Mouse (Mus musculus) midbrain, embryonic 16.5 days (tissue): ENCODE measurements around the gene Nfe2. TPM values are rescaled to one million over a fixed set of nuclear protein-coding genes. Genes with fewer than 3 reads are reported as not detected.

Source experiments
- ATAC-seq: fragments of 200-750 bp; cut with Nextera tagmentation; 2 replicates; pipeline ENCODE4 v1.8.0; 2017; ENCODE audit warnings: moderate TSS enrichment
- H3K27ac ChIP-seq: fragments of 300-500 bp; sonication (generic); 2 replicates; pipeline ENCODE4 v1.5.1; 2014; ENCODE audit warnings: mild to moderate bottlenecking, low read length, mixed read lengths
- H3K27me3 ChIP-seq: fragments of 300-500 bp; sonication (generic); 2 replicates; pipeline ENCODE4 v1.6.1; 2014; ENCODE audit warnings: low read depth, low read length, mixed read lengths; ENCODE audit not compliant: control insufficient read depth, insufficient read depth
- H3K36me3 ChIP-seq: fragments of 300-500 bp; sonication (generic); 2 replicates; pipeline ENCODE4 v1.6.1; 2014; ENCODE audit warnings: mild to moderate bottlenecking, low read length, moderate library complexity, mixed read lengths; ENCODE audit not compliant: control insufficient read depth, insufficient read depth
- H3K4me1 ChIP-seq: fragments of 300-500 bp; sonication (generic); 2 replicates; pipeline ENCODE4 v1.6.1; 2014; ENCODE audit warnings: mild to moderate bottlenecking, low read length, mixed read lengths; ENCODE audit not compliant: control insufficient read depth, insufficient read depth
- H3K4me2 ChIP-seq: fragments of 300-500 bp; sonication (generic); 2 replicates; pipeline ENCODE4 v1.6.1; 2014; ENCODE audit warnings: mild to moderate bottlenecking, low read length, mixed read lengths
- H3K4me3 ChIP-seq: fragments of 300-500 bp; sonication (generic); 2 replicates; pipeline ENCODE4 v1.5.1; 2014; ENCODE audit warnings: low read depth, mild to moderate bottlenecking, low read length, moderate library complexity, mixed read lengths
- H3K9ac ChIP-seq: fragments of 300-500 bp; sonication (generic); 2 replicates; pipeline ENCODE4 v1.6.1; 2014; ENCODE audit warnings: low read depth, low read length, mixed read lengths
- H3K9me3 ChIP-seq: fragments of 300-500 bp; sonication (generic); replicated peaks from 2 replicates; pipeline ENCODE4 v1.6.1; 2014; ENCODE audit warnings: mild to moderate bottlenecking, low read length, mixed read lengths; ENCODE audit not compliant: control insufficient read depth, poor library complexity, severe bottlenecking
- WGBS: fragments of 180-500 bp; shearing (Covaris S2); extraction: QIAGEN DNeasy Blood & Tissue Kit; methylation state at CpG from one replicate; pipeline ENCODE4 v1.1.7; 2014; 5-methylcytosine and 5-hydroxymethylcytosine counted together
- polyA plus RNA-seq: library from polyadenylated mRNA; unstranded; fragments of >200 nt; fragmentation: Nextera tagmentation; extraction: Ambion mirVana; gene quantifications from 2 replicates; pipeline ENCODE4 v1.2.1, GENCODE M21; 2015

The Nfe2 gene
- polyA plus RNA-seq = 0.52 and 0.68 TPM in 2 replicates

DNA sequence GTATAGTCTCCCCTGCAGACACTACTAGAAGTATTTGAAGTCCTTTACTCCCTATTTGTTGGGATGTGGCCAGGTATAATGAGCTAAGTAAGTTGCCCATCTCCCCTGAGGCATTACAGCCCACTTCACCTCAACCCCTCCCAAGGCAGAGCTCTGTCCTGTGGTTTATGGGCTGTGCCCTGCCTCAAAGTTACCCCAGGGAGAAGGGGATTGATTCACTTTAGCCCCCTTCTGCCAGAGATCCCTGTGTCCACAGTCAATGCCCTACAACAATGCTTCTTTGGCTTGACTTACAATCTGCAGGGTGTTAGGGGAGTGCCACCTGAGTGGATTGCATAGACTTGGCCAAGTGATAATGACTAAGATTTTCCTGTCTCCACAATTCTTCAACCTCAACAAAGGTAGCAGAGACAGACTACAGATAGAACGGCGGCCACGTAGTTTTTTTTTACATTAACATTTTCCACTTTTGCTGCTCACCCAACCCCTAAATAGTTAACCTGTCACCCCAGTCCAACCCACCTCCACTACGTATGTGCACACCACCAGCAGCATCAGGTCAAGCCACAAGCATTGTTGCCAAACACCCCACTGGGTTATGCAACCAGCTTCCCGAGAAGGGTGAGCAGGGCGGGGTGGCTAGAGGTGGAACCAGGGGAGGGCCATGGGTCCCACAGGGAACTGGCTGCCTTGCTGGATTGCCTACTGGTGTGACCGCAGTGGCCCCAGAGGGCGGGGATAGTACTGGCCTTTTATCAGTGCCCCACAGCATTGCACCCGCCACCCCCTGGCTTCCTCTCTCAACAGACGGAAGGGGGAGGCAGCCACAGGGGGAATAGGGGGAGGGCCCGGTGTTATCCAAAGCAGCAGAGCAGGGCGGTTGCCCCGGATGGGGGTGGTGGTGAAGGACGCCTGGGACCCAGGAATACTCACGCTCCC is at the start of gene Nfe2:
Gene Nfe2, minus strand, starts transcription at position 614 of the 939 bp plus-strand sequence.
- Histone ChIP-seq H3K9me3 (no peaks in the 10 kb centered on the region), H3K4me1 (peaks cover 5% of the 10 kb centered on the region; the same call in 1 of the 2 replicates), H3K27me3 (peaks cover 4% of the 10 kb centered on the region; the same call in 1 of the 2 replicates), H3K4me3 (no peak within 1 kb of the TSS), H3K9ac (no peak within 1 kb of the TSS), H3K4me2 (0 out of 2 replicates have a peak within 1 kb of the TSS, but pooled peaks have one; percentile 6), H3K36me3 (no peaks in the 10 kb centered on the region), H3K27ac (no peak within 1 kb of the TSS)
- WGBS = 13% methylated on average over 15 of the region's 15 CpGs
- no peak for ATAC-seq

- Histone ChIP-seq H3K9me3 (no peaks in the 10 kb centered on the region), H3K27me3 (no peaks in the 10 kb centered on the region; the same call in 1 of the 2 replicates), H3K4me2 (no peak overlapping the region; the same call in 1 of the 2 replicates), H3K4me1 (peaks cover 39% of the 10 kb centered on the region), H3K27ac (peak overlapping the region; percentile 75), H3K36me3 (no peaks in the 10 kb centered on the region), H3K4me3 (no peak overlapping the region), H3K9ac (peak overlapping the region; percentile 53; the same call in 1 of the 2 replicates)
- ATAC-seq = no peak
- under 1% methylated on average over 7 of the region's 7 CpGs for WGBS
These were observed 48.9 kb upstream of the Nfe2 start for GRCm38 (mm10) chr15:103307125-103307524.

DNA sequence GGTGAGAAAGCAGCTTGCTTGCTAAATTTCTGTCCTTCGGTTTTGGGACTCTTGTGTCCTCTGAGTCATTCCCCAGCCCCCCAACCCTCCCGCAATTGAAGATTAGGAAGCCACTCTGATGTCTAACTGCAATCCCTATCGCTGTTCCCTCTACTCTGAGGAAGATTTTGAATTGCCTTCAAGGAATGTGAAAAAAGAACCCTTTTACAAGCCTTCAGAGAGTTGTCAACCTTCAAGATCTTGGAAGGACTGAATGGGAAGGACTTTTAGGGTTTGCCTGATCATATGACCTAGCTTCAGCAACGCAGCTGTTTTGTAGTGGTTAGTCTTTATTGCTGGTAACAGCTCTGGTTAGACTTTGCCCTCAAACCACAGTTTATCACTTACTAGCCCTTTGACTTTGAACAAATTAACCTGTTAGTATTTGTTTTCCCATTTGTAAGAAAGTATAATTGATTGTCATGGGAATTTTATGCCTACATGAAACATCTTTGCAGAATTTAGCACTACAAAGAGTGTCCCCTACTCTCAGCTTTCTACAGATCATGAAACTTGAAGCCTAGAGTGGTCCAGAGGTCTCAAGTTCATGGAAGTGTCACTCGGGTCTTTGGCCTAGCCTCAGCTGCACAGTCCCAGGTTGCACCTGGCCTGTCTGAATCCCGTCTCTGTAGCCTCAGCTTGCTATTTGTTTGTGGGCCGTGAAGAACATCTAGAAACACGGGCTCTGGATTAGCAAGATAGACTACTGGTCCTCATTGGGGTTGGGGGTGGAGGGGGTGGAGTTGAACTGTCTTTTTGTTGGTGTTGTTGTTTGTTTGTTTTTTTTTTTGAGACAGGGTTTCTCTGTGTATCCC is 47.8 kb upstream of the Nfe2 start:
- no peak for ATAC-seq
- 28% methylated on average over 8 of the region's 8 CpGs for WGBS
- no peaks in the 10 kb centered on the region; the same call in 1 of the 2 replicates for H3K27me3 ChIP-seq
- H3K9ac ChIP-seq = peak overlapping the region; percentile 85
- H3K4me1 ChIP-seq = peaks cover 49% of the 10 kb centered on the region
- H3K4me2 ChIP-seq = peak overlapping the region; percentile 78
- no peaks in the 10 kb centered on the region for H3K36me3 ChIP-seq
- peak overlapping the region; percentile 99 for H3K27ac ChIP-seq
- H3K9me3 ChIP-seq = no peaks in the 10 kb centered on the region
- peak overlapping the region; percentile 39 for H3K4me3 ChIP-seq

DNA sequence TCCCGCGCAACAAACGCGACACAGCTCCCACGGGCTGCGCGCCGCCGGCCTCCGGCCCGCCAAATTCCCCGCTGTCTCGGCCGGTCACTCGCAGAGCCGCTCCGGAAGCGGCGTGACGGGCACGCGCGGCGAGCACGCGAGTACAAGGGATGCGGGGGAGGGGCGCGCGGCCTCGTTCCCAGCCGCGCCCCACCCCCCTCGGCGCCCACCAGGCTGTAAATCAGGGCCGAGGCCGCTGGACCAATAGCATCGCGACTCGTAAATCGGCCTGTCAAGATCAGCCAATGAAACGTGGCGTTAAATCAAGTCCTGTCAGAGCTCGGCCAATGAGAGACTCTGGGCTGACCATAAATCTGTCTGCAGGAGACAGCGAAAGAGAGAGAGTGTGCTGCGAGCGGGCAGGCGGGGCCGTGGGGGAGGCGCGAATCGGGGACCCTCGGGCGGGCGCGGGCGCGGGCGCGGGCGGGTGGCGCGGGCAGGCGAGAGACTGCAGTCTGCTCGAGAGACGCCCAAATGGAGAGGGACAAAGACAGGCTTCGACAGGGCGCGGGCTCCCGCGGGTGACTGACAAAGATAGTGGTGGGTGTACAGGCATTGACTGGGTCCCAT is 47.0 kb upstream of the Nfe2 start:
- Histone ChIP-seq H3K9ac (peak overlapping the region; percentile 85), H3K9me3 (no peaks in the 10 kb centered on the region), H3K36me3 (no peaks in the 10 kb centered on the region), H3K4me3 (peak overlapping the region; percentile 45), H3K4me1 (peaks cover 57% of the 10 kb centered on the region), H3K27ac (peak overlapping the region; percentile 99), H3K27me3 (no peaks in the 10 kb centered on the region; the same call in 1 of the 2 replicates), H3K4me2 (peak overlapping the region; percentile 79)
- ATAC-seq = peak; percentile 96
- under 1% methylated on average over 56 of the region's 71 CpGs for WGBS

DNA sequence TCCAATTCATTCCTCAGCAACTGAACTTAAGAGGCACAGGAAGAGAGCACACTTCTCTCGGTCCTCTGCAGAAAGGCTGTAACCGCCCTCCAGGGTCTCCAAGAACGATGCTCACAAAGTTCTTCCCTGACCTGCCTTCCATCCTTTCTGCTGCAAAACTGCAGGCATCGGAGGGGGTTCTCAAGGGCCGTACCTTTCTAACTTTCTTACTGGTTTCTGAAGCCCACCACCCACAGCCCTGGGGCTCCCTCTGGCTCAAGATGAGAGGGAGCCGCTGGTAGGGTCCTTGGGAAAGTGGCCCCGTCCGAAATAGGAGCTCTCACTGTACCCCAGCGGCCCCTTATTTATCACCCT is 46.4 kb upstream of the Nfe2 start:
- Histone ChIP-seq H3K27ac (peak overlapping the region; percentile 96), H3K27me3 (no peaks in the 10 kb centered on the region; the same call in 1 of the 2 replicates), H3K4me3 (peak overlapping the region; percentile 45), H3K9ac (peak overlapping the region; percentile 80), H3K36me3 (no peaks in the 10 kb centered on the region), H3K4me2 (peak overlapping the region; percentile 79), H3K9me3 (no peaks in the 10 kb centered on the region), H3K4me1 (peaks cover 63% of the 10 kb centered on the region)
- 0% methylated on average over 9 of the region's 9 CpGs for WGBS
- peak; percentile 0 for ATAC-seq

DNA sequence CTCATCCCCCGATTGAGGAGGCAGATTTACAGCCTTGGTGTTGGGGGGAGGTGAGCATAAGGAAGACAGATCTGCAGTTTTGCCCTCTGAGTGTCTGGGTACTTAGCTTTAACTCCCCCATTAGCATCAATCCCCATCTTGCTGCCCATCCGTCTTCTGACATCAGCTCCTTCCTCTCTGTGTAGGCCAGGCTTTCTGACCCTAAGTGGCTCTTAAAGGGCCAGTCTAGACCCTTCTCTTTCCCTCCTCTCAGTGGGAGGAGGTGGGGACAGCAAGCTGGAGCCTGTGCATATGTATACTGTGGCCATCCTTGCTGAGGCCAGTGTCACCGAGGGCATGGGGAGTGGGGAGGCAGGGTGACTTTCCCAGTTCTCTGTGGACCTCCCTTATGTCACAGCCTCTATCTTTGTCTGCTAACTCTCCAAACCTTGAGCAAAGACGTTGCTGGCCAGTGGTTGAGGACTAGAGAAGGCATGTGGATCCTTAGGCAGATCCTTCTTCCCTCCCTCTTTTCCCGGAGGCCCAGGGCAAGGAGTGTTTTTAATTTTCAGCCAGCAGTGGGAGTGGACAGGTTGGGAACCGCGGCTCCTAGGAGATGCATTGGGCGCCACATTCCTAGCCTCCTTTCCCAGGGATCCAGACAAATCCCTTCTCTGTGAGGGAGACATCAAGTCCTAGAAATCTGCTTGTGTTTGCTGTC is 45.9 kb upstream of the Nfe2 start:
- 7% methylated on average over 8 of the region's 8 CpGs for WGBS
- H3K27me3 ChIP-seq = no peaks in the 10 kb centered on the region
- H3K9ac ChIP-seq = peak overlapping the region; percentile 80
- ATAC-seq = no peak
- H3K4me3 ChIP-seq = peak overlapping the region; percentile 45
- H3K9me3 ChIP-seq = no peaks in the 10 kb centered on the region
- H3K36me3 ChIP-seq = no peaks in the 10 kb centered on the region
- H3K4me1 ChIP-seq = peaks cover 68% of the 10 kb centered on the region
- H3K4me2 ChIP-seq = peak overlapping the region; percentile 79
- H3K27ac ChIP-seq = peak overlapping the region; percentile 96

DNA sequence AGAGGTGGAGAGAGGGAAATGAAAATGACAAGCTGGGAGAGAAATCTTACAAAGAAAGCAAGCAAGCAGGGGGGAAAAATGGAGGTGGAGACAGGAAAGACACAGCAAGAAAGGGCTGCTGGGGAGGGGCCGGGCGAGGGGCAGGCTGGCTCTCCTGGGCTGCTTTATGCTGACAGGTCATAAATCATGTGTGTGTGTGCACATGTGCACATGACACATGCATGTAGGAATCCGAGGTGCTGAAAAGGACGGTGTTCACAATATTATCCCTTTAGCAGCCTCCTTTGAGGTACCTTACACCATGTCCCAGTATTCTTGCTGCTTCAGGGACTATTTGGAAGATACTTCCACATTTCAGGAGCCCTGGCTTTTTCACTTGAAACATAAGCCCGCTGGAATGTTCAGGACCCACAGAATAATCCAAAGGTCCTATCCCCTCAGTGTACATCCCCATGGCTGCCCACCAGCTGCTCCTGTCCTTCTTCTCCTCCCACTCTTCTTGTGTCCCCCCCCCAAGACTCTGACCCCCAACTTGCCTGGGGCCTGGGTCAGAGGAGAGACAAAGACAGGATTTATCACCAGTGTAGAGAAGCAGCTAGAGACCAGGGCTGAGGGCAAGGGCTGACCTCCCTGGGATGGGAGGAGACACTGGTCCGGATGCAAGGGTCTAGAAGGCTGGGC is 44.3 kb upstream of the Nfe2 start:
- no peak overlapping the region for H3K4me3 ChIP-seq

More for the DNA sequence above, 44.3 kb upstream of the Nfe2 start:
- no peak for ATAC-seq
- 48% methylated on average over 6 of the region's 6 CpGs for WGBS
- Histone ChIP-seq H3K36me3 (no peaks in the 10 kb centered on the region; the same call in 1 of the 2 replicates), H3K4me2 (no peak overlapping the region), H3K9me3 (no peaks in the 10 kb centered on the region), H3K27me3 (no peaks in the 10 kb centered on the region), H3K4me1 (peaks cover 82% of the 10 kb centered on the region), H3K9ac (peak overlapping the region; percentile 8; the same call in 1 of the 2 replicates), H3K27ac (peak overlapping the region; percentile 96)
